Mouse (Mus musculus) small intestine, adult 2 months (tissue): ENCODE results near the gene Cep89. TPM values are rescaled to one million over a fixed set of nuclear protein-coding genes. Genes with fewer than 3 reads are reported as not detected.

Experiments used
- H3K27ac ChIP-seq: fragments of 200-500 bp; 2 replicates; pipeline ENCODE4 v1.5.1; 2012; ENCODE audit warnings: low read depth, low read length, control low read depth, inconsistent platforms; ENCODE audit not compliant: insufficient read depth
- H3K27me3 ChIP-seq: fragments of 200-500 bp; 2 replicates; pipeline ENCODE4 v1.6.1; 2012; ENCODE audit warnings: mild to moderate bottlenecking, moderate library complexity, low read length, inconsistent platforms; ENCODE audit not compliant: control insufficient read depth, insufficient read depth
- H3K36me3 ChIP-seq: fragments of 200-500 bp; 2 replicates; pipeline ENCODE4 v1.6.1; 2012; ENCODE audit warnings: mild to moderate bottlenecking, low read length, control low read depth, inconsistent platforms; ENCODE audit not compliant: control insufficient read depth, insufficient read depth
- H3K4me1 ChIP-seq: fragments of 200-500 bp; 2 replicates; pipeline ENCODE4 v1.6.1; 2012; ENCODE audit warnings: low read length, inconsistent platforms, mixed read lengths; ENCODE audit not compliant: control insufficient read depth, insufficient read depth, insufficient read length
- H3K4me3 ChIP-seq: fragments of 200-500 bp; 2 replicates; pipeline ENCODE4 v1.5.1; 2012; ENCODE audit warnings: low read depth, mild to moderate bottlenecking, control low read depth, inconsistent platforms, low read length, moderate library complexity
- CTCF ChIP-seq: fragments of 200-500 bp; IDR thresholded peaks from 2 replicates; pipeline ENCODE4 v1.5.1; 2012; ENCODE audit warnings: low read depth, mild to moderate bottlenecking, control low read depth, inconsistent platforms, low read length, moderate library complexity, mixed read lengths; ENCODE audit not compliant: insufficient replicate concordance, insufficient read length; ENCODE audit errors: extremely low read depth
- POLR2A ChIP-seq: fragments of 200-500 bp; IDR thresholded peaks from 2 replicates; pipeline ENCODE4 v1.6.1; 2012; ENCODE audit warnings: low read depth, mild to moderate bottlenecking, control low read depth, inconsistent platforms, low read length, moderate library complexity
- WGBS: fragments of 180-500 bp; shearing (Covaris S2); methylation state at CpG from one replicate; pipeline ENCODE4 v1.1.7; 2018; 5-methylcytosine and 5-hydroxymethylcytosine counted together
- polyA plus RNA-seq: library from polyadenylated mRNA; depleted of rRNA; stranded (reverse); fragments of >200 nt; gene quantifications from 2 replicates; pipeline ENCODE4 v1.2.3, GENCODE M21; 2012; rRNA removed

The Cep89 gene
- polyA plus RNA-seq, 1 experiment: 10.1 TPM

DNA sequence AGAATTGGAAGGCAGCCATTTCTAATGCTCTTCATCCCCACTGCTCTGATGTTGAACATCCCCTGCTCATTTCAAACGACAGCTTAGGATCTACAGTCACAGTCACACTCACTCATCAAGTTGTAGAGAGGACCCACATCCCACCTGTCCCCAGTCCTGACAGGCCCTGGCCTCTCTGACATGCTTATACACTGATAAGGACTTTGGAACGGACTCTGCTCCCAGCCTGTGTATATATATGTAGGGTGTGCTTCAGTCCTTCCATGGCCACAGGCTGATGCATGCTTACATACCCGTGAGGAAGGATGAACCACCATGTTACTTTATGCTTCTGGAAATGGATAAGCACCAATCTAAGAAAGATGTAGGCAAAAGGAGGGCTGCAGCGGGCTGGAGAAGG, 64.1 kb downstream of the Cep89 start:
- WGBS: 61% methylated on average over 4 of the region's 4 CpGs
- Histone ChIP-seq H3K27ac (no peak overlapping the region), H3K36me3 (peaks cover 71% of the 10 kb centered on the region), H3K4me1 (peaks cover 25% of the 10 kb centered on the region), H3K27me3 (no peaks in the 10 kb centered on the region), H3K4me3 (no peak overlapping the region)
- TF ChIP-seq POLR2A (no peak), CTCF (no peak)

DNA sequence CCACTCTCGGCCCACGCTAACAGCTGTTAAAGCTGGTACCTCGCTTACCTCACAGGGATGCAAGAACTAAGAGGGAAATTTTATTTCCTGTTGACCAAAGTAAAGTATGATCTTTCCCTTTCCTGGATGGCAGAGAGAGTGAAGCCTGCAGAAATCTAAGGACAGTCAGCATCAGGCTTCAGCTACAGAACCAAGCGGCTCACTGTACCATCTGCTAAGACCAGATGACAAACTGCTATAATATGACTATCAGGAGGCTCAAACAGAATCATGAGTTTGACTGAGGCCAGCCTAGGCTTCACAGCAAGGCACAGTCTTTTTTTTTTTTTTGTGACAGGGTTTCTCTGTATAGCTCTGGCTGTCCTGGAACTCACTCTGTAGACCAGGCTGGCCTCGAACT, 68.2 kb downstream of the Cep89 start:
- no peak overlapping the region for H3K27ac ChIP-seq
- WGBS: 93% methylated on average over 5 of the region's 5 CpGs
- no peaks in the 10 kb centered on the region for H3K27me3 ChIP-seq
- peaks cover 38% of the 10 kb centered on the region for H3K36me3 ChIP-seq
- TF ChIP-seq POLR2A (no peak), CTCF (no peak)
- peaks cover 10% of the 10 kb centered on the region; the same call in 1 of the 2 replicates for H3K4me1 ChIP-seq
- no peak overlapping the region for H3K4me3 ChIP-seq

DNA sequence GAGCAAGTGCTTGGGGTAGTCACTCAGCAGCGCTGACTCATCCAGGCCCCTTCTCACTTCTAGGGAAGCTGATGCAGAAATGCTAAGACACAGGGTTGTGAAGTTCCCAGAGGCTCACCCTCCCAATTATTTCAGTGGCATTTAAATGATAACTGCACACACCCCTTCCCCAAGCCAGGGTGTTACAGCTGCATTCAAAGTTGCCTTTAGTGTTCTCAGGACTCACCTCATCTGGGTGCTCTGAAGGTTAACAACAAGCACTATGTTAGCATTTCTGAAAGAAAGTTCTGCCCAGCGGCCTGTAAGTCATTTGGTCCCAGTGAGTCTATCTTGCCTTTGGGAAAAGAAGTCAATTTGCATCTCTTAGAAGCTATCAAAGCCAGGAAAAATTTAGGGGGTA, 71.0 kb downstream of the Cep89 start:
- Histone ChIP-seq H3K4me3 (no peak overlapping the region), H3K27ac (no peak overlapping the region), H3K36me3 (peaks cover 19% of the 10 kb centered on the region), H3K27me3 (no peaks in the 10 kb centered on the region), H3K4me1 (no peaks in the 10 kb centered on the region)
- 82% methylated on average over 2 of the region's 2 CpGs for WGBS
- TF ChIP-seq POLR2A (no peak), CTCF (no peak)

DNA sequence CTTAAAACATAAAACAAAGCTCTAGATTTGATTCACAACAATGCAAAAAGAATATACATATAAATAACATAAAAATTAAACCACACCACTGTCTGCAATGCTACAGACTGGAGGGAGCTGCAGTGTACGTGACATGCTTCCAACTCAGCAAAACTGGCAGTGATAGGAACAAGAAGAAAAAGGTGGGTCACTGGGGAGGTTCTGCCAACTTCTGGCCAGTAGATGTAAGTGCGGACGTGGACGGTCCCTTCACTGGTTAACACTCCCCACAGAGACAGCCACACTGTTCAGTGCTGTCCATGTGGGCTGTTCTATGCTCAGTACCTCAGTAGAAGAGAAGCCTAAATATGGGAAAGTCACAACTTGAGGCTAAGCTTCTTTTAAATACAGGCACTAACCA, 74.0 kb downstream of the Cep89 start:
- Histone ChIP-seq H3K4me1 (no peaks in the 10 kb centered on the region), H3K27ac (no peak overlapping the region), H3K27me3 (no peaks in the 10 kb centered on the region), H3K4me3 (no peak overlapping the region), H3K36me3 (no peaks in the 10 kb centered on the region)
- 41% methylated on average over 4 of the region's 4 CpGs for whole genome bisulfite sequencing
- TF ChIP-seq CTCF (peak; percentile 16; the same call in 1 of the 2 replicates), POLR2A (no peak)

DNA sequence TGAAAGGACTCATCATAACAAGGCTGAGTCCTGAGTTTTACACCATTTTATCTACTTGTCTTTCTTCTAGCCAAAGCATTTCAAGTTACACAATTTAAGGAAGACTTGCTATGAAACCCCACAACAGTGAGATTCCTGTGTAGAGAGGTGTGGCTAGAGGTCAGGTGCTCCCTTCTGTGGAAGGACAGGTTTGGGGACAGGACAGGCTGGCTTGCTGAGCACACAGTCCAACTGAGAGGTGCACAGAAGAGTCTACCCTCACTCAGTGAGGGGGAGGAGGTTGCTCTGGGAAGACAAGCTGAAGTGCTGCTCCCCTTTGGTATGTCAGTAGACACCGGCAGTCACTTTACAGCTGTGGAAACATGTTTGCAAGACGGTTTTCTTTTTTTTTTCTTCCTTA, 79.6 kb downstream of the Cep89 start:
- Histone ChIP-seq H3K27ac (no peak overlapping the region), H3K36me3 (no peaks in the 10 kb centered on the region)
- WGBS: 74% methylated on average over 2 of the region's 2 CpGs

GRCm38 (mm10) chr7:35485126-35485525, 88.3 kb downstream of the Cep89 start:
- 80% methylated on average over 2 of the region's 2 CpGs for WGBS
- H3K4me1 ChIP-seq: no peaks in the 10 kb centered on the region
- TF ChIP-seq CTCF (no peak), POLR2A (no peak)
- H3K36me3 ChIP-seq: no peaks in the 10 kb centered on the region
- no peaks in the 10 kb centered on the region for H3K27me3 ChIP-seq
- H3K4me3 ChIP-seq: no peak overlapping the region
- no peak overlapping the region for H3K27ac ChIP-seq

More for the DNA sequence above, 79.6 kb downstream of the Cep89 start:
- H3K4me1 ChIP-seq: no peaks in the 10 kb centered on the region
- H3K27me3 ChIP-seq: no peaks in the 10 kb centered on the region
- TF ChIP-seq POLR2A: no peak
- no peak for TF ChIP-seq CTCF
- no peak overlapping the region for H3K4me3 ChIP-seq

DNA sequence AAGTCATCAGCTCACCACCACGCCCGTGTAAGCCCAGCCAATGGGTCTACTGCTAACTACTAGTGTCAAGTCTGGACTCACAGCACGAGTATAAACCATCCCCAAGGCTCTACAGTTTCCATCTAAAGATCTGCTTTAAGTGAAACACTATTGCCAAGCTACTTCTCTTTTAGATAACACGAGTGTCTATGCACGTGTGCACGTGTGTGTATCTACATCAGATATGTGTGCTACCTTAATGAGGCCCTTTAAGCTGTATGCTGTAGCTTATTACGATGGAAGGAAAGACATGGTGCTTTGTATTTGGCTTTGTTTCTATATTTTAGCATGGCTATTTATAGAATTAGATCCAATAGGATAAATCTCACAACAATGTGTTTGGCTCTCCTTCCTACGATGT, 89.7 kb downstream of the Cep89 start:
- H3K4me1 ChIP-seq: no peaks in the 10 kb centered on the region
- H3K27me3 ChIP-seq: no peaks in the 10 kb centered on the region
- TF ChIP-seq CTCF (no peak), POLR2A (no peak)
- WGBS: 74% methylated on average over 8 of the region's 8 CpGs
- H3K36me3 ChIP-seq: no peaks in the 10 kb centered on the region
- no peak overlapping the region for H3K27ac ChIP-seq
- H3K4me3 ChIP-seq: no peak overlapping the region

Other genes starting within 250 kb of the Cep89 start
- gene Slc7a10, start 210.7 kb upstream of the Cep89 start, polyA plus RNA-seq: 0.11 and 0.95 TPM in 2 replicates
- gene Lrp3, start 181.5 kb upstream of the Cep89 start, polyA plus RNA-seq: 4.2 and 5.0 TPM in 2 replicates
- gene Gpatch1, start 78.6 kb upstream of the Cep89 start, polyA plus RNA-seq: 0.89 and 2.2 TPM in 2 replicates
- 14.6 and 46.0 TPM in 2 replicates for gene Rhpn2, start 62.9 kb upstream of the Cep89 start, polyA plus RNA-seq
- gene Faap24, start 199 bp upstream of the Cep89 start, polyA plus RNA-seq: 1.8 and 3.9 TPM in 2 replicates
- 122 and 320 TPM in 2 replicates for gene Slc7a9, start 51.8 kb downstream of the Cep89 start, polyA plus RNA-seq
- not detected in 2 replicates for gene Tdrd12, start 140.7 kb downstream of the Cep89 start, polyA plus RNA-seq
- 51.8 and 60.5 TPM in 2 replicates for gene Nudt19, start 159.3 kb downstream of the Cep89 start, polyA plus RNA-seq
- 0.03 TPM in 2 replicates for gene Rgs9bp, start 188.5 kb downstream of the Cep89 start, polyA plus RNA-seq
- 8.5 and 13.5 TPM in 2 replicates for gene Ankrd27, start 189.2 kb downstream of the Cep89 start, polyA plus RNA-seq